In the genomic region with DNA sequence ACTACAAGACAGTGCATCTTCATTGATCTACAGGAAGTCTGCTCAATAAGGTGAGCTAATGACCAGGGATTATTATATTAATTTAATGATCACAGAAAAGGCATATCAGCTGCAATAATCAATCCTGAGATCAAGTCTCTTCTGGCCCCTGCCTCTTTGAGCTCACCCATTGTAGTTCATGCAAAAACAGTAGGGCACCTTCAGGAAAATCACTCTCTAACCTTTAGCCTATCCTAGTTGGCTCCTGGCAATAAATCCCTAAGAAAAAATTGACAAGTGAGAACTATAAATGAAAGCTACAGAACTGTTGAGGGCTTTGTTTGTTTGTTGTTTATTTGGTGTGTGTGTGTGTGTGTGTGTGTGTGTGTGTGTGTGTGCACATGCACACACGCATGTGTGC, we compare ENCODE assay signal across 28 mouse cellular contexts.
"Had no signal": no experiment of that assay in that cellular context is flagged by ENCODE, and none has a peak within 500 bp of the region (broad histone marks: within the 10 kb centered on the region; RNA-seq: fewer than 3 reads in every experiment).

No protein-coding gene starts in this region.

- H3K36me3 ChIP-seq: embryonic facial prominence, embryonic 10.5 days; embryonic facial prominence, embryonic 12.5 days; embryonic facial prominence, embryonic 13.5 days; embryonic facial prominence, embryonic 15.5 days; forebrain, embryonic 10.5 days; forebrain, embryonic 12.5 days; forebrain, embryonic 15.5 days had no signal

- H3K9ac ChIP-seq: embryonic facial prominence, embryonic 12.5 days; embryonic facial prominence, embryonic 13.5 days; embryonic facial prominence, embryonic 15.5 days; forebrain, embryonic 12.5 days; forebrain, embryonic 13.5 days; forebrain, embryonic 15.5 days had no signal

- H3K27me3 ChIP-seq: embryonic facial prominence, embryonic 12.5 days; embryonic facial prominence, embryonic 13.5 days; embryonic facial prominence, embryonic 15.5 days; forebrain, embryonic 12.5 days; forebrain, embryonic 13.5 days; forebrain, embryonic 15.5 days had no signal

- DNase-seq: cerebellum, adult 2 months; cerebellum, adult 8-10 months; cerebellum, adult 9-10 months; cerebellum, adult 9-11 months; cerebellum, postnatal 10 days; cerebellum, postnatal 14 days; cerebellum, postnatal 25 days; cerebellum, postnatal 36 days; embryo, embryonic 11 days; gastrocnemius, adult 2 months; gastrocnemius, postnatal 10 days; gastrocnemius, postnatal 14 days; gastrocnemius, postnatal 25 days; gastrocnemius, postnatal 36 days; heart, adult 11 months; heart, adult 18-20 months; heart, adult 2 months had no signal

- ATAC-seq: forebrain, embryonic 13.5 days; forebrain, embryonic 14.5 days; forebrain, embryonic 15.5 days; forebrain, embryonic 16.5 days had no signal

- H3K4me2 ChIP-seq: embryonic facial prominence, embryonic 12.5 days; embryonic facial prominence, embryonic 13.5 days; embryonic facial prominence, embryonic 15.5 days; forebrain, embryonic 12.5 days; forebrain, embryonic 13.5 days; forebrain, embryonic 15.5 days had no signal

- H3K9me3 ChIP-seq: embryonic facial prominence, embryonic 12.5 days; embryonic facial prominence, embryonic 15.5 days; forebrain, embryonic 10.5 days; forebrain, embryonic 12.5 days; forebrain, embryonic 13.5 days; forebrain, embryonic 15.5 days had no signal

- H3K27ac ChIP-seq: embryonic facial prominence, embryonic 10.5 days; embryonic facial prominence, embryonic 12.5 days; embryonic facial prominence, embryonic 13.5 days; embryonic facial prominence, embryonic 15.5 days; forebrain, embryonic 10.5 days; forebrain, embryonic 12.5 days; forebrain, embryonic 13.5 days; forebrain, embryonic 15.5 days; gastrocnemius, adult 2 months; heart, adult 2 months had no signal

- H3K4me1 ChIP-seq: embryonic facial prominence, embryonic 10.5 days; embryonic facial prominence, embryonic 12.5 days; embryonic facial prominence, embryonic 13.5 days; embryonic facial prominence, embryonic 15.5 days; forebrain, embryonic 10.5 days; forebrain, embryonic 12.5 days; forebrain, embryonic 13.5 days; forebrain, embryonic 15.5 days had no signal

- H3K4me3 ChIP-seq: embryonic facial prominence, embryonic 10.5 days; embryonic facial prominence, embryonic 12.5 days; embryonic facial prominence, embryonic 13.5 days; embryonic facial prominence, embryonic 15.5 days; erythroblast, embryonic 14.5 days; forebrain, embryonic 10.5 days; forebrain, embryonic 12.5 days; forebrain, embryonic 13.5 days; forebrain, embryonic 15.5 days; gastrocnemius, adult 2 months; heart, adult 2 months had no signal
